Mouse (Mus musculus): ENCODE measurements around the gene Zfp286.

DNA sequence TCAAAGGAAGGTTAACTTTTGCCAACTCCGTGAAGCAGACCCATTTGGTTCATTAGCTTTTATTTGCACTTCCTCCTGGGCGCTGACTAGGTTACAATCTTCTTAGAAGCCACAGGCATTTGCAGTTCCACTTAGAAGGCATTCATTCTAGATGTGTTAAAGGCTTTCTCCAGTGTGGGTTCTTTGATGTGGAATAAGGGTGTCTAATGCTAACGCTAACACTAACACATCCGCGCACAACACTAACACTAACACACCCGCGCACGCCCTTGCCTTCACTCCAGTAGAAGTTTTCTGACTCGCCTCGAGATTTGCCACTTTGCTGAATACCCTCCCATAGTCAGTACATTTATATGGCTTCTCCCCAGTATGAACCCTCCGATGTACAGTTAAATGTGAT, 37.1 kb downstream of the Zfp286 start:
- no peak for TF ChIP-seq CTCF (IDR thresholded peaks at IDR 0.05; ENCODE audit: low read depth)
- no peak for TF ChIP-seq EP300 (IDR thresholded peaks at IDR 0.05; ENCODE audit: low read depth)

Measured in liver, postnatal 0 days (tissue).